Mouse (Mus musculus) urinary bladder, postnatal 25 days (tissue): ENCODE results near the gene Wfdc10.

Source experiments
- DNase-seq: peaks from one replicate; pipeline ENCODE4 v3.0.0; 2022; ENCODE audit warnings: low spot score

The Wfdc10 gene

DNA sequence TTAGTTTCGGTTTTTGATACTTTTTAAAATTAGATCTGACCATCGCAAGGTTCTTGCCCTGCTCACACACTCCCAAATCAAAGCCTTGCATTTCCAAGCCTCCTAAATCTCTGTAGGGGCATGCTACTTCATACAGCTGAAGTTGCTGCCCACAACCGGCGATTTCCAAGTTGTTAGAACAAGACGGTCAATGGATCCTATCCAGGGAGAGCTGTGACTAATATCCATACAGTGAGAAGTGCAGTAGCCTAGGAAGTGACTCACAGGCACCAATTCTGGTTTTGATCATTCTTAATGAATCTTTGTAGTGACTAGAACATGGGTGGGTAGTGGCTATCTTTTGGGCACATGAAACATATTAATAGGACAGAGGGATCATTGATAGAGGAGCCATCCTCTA, 45.9 kb downstream of the Wfdc10 start:
- DNase-seq: no peak

DNA sequence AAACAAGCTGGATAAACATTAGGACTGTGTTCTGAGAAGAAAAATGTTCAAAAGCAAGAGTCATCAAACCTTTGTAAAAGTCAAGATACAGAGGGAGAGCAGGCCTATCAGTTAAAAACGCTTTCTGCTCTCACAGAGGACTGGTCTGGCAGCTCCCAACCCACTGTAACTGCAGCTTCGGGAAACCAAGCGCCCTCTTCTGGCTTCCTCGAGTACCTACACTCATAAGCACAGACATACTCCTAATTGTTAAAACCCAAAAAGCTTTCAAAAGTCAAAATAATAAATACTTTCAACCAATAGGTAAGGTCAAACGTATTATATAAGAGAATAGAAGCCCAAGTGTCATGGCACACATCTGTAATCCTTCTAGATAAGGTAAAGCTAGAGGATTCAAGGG, 48.4 kb downstream of the Wfdc10 start:
- no peak for DNase-seq

DNA sequence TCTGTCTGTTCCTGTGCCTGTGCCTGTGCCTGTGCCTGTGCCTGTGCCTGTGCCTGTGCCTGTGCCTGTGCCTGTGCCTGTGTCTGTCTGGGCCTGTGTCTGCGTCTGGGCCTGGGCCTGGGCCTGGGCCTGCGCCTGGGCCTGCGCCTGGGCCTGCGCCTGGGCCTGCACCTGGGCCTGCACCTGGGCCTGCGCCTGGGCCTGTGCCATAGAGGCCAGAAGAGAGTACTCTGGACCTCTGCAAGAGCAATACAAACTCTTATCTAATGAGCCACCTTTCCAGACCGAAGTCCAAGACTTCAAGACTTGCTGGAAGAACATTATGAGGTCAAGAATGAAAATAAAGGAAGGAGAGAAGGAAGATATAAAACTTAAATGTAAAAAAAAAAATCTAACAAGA, 49.5 kb downstream of the Wfdc10 start:
- no peak for DNase-seq

- no peak for DNase-seq
Observed at GRCm38 (mm10) chr2:164705991-164706390, 50.1 kb downstream of the Wfdc10 start.
